Mouse (Mus musculus): ENCODE measurements around the gene Slc44a5.
"Not testable (repeated sequence)": the region's sequence is repeated elsewhere in the genome, so short reads cannot be mapped to it uniquely, and the experiment has no call there.

Gene Slc44a5

DNA sequence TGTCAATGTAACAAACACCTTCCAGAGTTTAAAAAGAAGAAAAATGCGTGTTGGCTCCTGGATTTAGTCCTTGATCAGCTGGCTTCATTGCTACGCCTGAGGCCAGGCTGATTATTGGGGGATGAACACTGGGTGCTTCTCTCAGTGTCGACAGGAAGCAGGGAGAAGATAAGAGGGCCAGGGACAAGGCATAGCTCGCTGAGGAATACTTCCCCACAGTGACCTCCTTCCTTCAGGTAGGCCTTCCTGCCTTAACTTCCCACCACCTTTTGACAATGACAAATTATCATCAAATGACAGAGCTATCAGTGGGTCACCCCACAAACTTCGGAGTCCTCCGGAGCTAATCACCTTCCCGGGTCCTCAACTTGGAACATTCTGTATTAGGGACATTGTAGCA, 242.1 kb downstream of the Slc44a5 start:
- no peak for DNase-seq (ENCODE audit: low read depth, low spot score)

- no peak for DNase-seq (ENCODE audit: low read depth, low spot score)
Observed at GRCm38 (mm10) chr3:154215779-154216178, 242.5 kb downstream of the Slc44a5 start.

- DNase-seq (ENCODE audit: low read depth, low spot score): no peak
Observed at GRCm38 (mm10) chr3:154222141-154222591, 248.9 kb downstream of the Slc44a5 start.

GRCm38 (mm10) chr3:154222688-154223087, 249.5 kb downstream of the Slc44a5 start:
- DNase-seq (ENCODE audit: low read depth, low spot score): no peak

DNA sequence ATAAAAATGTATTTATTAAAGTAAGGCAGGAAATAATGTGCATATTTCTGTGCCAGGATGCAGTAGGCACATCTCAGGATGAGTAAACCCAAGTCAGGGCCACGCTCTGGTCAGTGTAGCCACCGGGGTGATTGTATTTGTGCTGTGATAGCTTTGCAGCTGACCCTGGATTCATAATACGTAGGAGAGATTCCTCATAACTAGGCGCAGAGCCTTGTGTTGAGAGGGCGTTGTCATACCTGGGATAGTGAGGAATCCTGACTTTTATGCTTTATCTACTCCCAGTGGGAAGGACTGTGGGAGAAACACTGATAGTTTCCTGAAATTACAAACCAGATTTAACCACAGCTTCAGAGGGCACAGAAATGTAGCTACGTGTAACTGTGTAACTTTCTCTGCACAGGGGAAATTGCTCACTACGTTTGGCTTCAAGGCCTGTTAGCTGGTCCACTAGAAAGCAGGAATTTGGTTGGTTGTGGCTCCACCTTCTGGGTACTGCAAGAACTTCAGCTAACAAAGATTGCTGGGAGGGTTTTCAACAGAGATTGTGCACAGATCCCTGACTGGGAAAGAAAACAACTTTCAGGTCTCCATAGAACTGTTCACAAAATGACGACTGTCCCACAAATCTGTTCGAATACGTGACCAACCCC, 253.0 kb downstream of the Slc44a5 start:
- peak; percentile 29 for DNase-seq (ENCODE audit: low read depth, low spot score)

GRCm38 (mm10) chr3:154244932-154245331, 271.7 kb downstream of the Slc44a5 start:
- DNase-seq (ENCODE audit: low read depth, low spot score): no peak

DNA sequence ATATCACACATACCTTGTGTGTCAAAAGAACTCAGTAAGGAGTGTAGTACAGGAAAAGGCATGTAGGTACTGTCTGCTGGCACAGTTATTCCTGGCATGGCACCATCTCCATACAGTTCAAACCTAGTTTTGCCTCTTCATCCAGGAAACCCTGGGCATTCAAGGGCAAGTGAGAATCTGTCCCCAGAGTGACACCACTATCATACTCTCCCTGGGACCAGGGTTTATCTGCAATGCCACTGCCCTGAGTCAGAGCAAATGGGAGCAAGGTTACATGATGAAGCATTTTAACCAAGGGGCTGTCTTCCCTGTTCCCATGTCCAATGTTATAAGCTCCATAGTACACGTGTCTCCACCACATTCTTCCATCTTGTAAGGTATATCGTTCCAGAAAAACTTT, 278.2 kb downstream of the Slc44a5 start:
- no peak for DNase-seq (ENCODE audit: low read depth, low spot score)

DNA sequence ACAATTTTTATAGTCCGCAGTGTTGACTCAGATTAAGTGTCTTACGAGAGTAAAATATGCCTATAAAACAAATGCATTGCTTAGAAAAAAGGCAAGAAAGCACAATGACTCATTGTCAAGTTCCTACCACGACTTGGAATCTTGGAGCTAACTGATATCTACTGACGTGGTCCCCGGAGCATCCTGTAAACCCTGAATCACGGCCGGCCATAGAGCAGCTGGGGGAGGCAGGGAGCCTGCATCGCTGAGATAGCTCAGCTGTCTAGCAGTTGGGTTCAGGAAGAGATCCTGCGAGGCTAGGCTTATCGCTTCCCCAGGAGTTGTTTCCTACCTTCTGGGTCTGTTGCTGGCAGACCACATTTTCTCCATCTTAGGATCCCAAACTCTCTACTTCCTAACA, 279.0 kb downstream of the Slc44a5 start:
- no peak for DNase-seq (ENCODE audit: low read depth, low spot score)

GRCm38 (mm10) chr3:154254187-154254586, 281.0 kb downstream of the Slc44a5 start:
- not testable (repeated sequence) for DNase-seq (ENCODE audit: low read depth, low spot score)

DNA sequence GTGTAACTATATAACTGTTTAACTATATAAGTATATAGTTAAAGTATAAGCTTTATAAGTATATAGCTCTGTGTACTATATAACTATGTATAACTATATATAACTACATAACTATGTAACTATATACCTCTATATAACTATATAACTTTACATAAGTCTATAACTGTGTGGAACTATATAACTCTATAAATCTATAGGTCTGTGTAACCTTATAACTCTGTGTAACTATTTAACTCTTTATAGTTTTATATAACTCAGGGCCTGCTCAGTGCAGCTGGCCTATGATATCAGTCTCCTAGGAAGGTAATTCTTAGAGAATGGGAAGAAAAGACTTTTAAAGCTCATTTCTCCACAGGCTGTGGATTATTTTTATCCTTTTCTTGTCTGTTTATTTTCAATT, 284.1 kb downstream of the Slc44a5 start:
- DNase-seq (ENCODE audit: low read depth, low spot score): no peak

- no peak for DNase-seq (ENCODE audit: low read depth, low spot score)
Observed at GRCm38 (mm10) chr3:154268313-154268712, 295.1 kb downstream of the Slc44a5 start.

GRCm38 (mm10) chr3:154269757-154270366, 296.6 kb downstream of the Slc44a5 start:
- peak; percentile 43 for DNase-seq (ENCODE audit: low read depth, low spot score)

- no peak for DNase-seq (ENCODE audit: low read depth, low spot score)
Observed at GRCm38 (mm10) chr3:154274681-154275080, 301.4 kb downstream of the Slc44a5 start.

DNA sequence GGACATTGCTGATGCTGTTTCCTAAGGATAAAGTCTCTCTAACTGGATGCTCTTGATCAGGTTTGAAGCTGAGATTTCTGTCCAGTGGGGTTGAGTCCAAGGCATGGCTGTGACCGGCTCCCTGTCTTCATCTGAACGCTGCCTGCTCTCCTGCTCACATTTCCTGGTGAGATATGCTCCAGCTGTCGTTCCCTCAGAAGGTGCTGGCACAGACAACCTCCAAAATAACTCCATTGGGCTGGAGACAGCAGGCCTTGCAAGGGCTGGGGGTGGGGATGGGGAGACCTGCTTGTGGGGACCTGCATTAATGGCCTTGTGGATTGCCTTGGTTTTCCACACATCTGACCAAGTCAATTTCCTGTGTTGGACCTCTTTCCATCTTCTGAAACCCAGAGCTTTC, 311.0 kb downstream of the Slc44a5 start:
- DNase-seq (ENCODE audit: low read depth, low spot score): no peak

DNA sequence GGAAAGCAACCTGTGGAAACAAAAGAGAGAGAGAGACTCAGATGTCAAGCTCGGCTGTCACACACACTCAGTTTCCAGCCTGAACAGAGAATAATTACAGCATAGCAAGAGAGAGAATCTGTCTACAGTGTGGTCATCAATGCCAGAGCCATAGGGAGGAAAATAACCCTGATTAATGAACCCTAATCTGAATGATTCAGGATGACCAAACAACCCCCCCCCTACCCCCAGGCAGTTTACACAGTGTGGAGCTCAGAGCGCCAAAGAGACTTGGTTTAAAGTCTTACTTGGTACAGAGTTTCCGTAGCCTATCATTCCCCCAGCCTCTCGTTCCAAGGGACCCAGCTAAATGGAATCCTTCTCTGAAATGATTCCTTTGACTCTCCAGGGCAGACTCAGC, 312.1 kb downstream of the Slc44a5 start:
- DNase-seq (ENCODE audit: low read depth, low spot score): no peak

DNA sequence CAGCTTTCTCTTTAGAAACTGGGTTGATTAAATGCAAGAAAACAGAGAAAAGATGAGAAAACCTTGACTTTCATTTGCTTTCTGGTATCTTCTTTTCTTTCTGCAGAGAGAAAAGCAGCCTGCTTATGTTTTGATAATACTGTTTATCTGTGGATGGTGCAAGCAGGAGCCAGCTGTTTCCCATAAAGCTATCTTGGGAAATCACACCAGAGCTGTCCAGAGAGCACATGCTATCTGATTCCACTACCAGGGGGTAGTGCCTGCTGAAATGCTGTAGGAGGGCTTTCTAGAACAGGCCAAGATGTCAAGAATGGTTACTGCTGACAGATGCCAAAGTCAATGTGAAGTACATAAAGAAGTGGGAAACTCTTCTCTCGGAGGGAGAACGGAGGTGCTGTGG, 314.0 kb downstream of the Slc44a5 start:
- DNase-seq (ENCODE audit: low read depth, low spot score): no peak

DNA sequence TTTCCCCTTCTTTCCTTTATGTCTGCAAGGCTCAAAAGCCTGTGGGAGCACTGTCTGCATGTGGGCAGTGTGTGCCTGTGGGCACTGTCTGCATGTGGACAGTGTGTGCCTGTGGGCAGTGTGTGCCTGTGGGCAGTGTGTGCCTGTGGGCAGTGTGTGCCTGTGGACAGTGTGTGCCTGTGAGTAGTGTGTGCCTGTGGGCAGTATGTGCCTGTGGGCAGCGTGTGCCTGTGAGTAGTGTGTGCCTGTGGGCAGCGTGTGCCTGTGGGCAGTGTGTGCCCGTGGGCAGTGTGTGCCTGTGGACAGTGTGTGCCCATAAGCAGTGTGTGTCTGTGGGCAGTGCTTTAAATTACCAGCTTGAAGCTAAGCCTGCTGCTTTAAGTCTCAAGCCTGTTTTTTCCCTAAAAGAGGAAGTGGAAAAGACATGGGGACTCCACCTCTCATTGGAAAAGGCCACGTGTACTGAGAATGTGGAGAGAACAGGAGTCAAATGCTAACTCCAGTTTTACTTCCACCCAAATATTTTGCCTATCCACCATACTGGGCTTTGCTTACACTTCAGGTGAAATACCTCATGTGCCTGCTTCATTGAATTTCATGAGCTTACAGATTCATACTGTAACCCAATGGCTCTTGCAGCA, 315.3 kb downstream of the Slc44a5 start:
- DNase-seq (ENCODE audit: low read depth, low spot score): peak; percentile 28

- DNase-seq (ENCODE audit: low read depth, low spot score): no peak
Observed at GRCm38 (mm10) chr3:154290351-154290750, 317.1 kb downstream of the Slc44a5 start.

GRCm38 (mm10) chr3:154292126-154292525, 318.9 kb downstream of the Slc44a5 start:
- no peak for DNase-seq (ENCODE audit: low read depth, low spot score)

GRCm38 (mm10) chr3:154293839-154294490, 320.7 kb downstream of the Slc44a5 start:
- no peak for DNase-seq (ENCODE audit: low read depth, low spot score)

DNA sequence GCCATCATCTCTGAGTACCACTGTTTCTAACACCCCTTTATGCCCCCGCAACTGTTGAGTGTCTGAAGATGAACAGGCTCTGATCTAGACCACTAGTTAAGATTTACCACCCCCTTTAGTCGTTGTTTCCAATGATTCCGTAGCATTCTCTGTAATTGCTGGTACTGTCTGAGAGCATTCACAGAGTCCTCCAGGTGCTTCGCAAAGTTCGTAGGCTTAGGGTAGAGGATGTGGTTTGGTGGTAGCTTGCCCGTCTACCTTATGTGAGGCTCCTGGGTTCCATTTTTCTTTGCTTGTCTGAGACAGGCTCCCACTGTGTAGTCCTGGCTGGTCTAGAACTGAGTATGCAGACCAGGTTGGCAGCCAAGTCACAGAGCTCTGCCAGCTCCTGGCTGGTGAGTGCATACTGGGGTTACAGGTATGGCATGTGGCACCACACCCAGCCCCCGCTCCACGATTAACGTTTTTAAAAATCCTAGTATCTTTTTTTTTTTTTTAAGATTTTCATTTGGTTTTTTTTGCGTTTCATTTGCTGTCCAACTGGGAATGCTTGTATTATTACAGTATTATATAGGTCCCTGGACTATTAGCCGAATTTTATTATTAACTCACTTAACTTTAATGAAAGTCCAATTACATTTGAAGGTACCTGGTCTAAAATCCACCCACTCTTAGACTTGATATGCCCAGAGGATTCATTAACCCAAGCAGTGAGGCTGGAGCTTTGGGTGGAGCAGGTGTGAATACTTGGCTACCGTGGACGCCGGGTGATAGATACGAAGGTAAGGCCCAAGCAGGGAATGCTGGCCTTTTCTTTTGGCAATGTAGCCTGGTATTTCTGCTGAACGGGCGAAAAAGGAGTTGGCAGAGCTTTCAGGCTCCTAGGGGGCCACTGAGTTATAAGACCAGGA, 321.9 kb downstream of the Slc44a5 start:
- DNase-seq (ENCODE audit: low read depth, low spot score): no peak

Data from A20 (cell line).